In genomic region chr10:127631261-127632214, GRCm38 (mm10) we compare ENCODE assay signal across 13 mouse cellular contexts. TPM values are rescaled to one million over a fixed set of nuclear protein-coding genes. Genes with fewer than 3 reads are reported as not detected.
A peak's percentile ranks its signal among the peaks of the same experiment; 100 is the strongest.
DNase-seq lines count a peak whose midpoint lies in the region; ATAC-seq and TF ChIP-seq lines count a peak whose summit lies in the region.
"Had no signal": no experiment of that assay in that cellular context is flagged by ENCODE, and none has a peak within 500 bp of the region (broad histone marks: within the 10 kb centered on the region; RNA-seq: fewer than 3 reads in every experiment).

No protein-coding gene starts in this region.

- WGBS in liver, adult 2 months, result 84% methylated on average over 10 of the region's 10 CpGs
- 61% methylated on average over 10 of the region's 10 CpGs for WGBS in liver, embryonic 11.5 days
- 23% methylated on average over 10 of the region's 10 CpGs for WGBS in bone marrow, adult 2 months
- WGBS in midbrain, embryonic 13.5 days, result 82% methylated on average over 10 of the region's 10 CpGs
- WGBS in forebrain, embryonic 16.5 days, result 89% methylated on average over 10 of the region's 10 CpGs

- no peak for ATAC-seq in liver, embryonic 11.5 days (replicated peaks; ENCODE audit: low FRiP score)
- no peak for ATAC-seq in midbrain, embryonic 13.5 days
- ATAC-seq in megakaryocyte-erythroid progenitor cell, adult 5-6 weeks (replicated peaks; ENCODE audit: low FRiP score, low TSS enrichment, poor library complexity, severe bottlenecking), result no peak
- ATAC-seq in forebrain, embryonic 16.5 days, result no peak

- H3K4me3 ChIP-seq in liver, adult 2 months (ENCODE audit: insufficient read depth, low read depth, low read length), result no peak overlapping the region
- H3K4me3 ChIP-seq in liver, embryonic 11.5 days (ENCODE audit: low read depth, low read length), result no peak overlapping the region
- H3K4me3 ChIP-seq in bone marrow, adult 2 months (replicated peaks; ENCODE audit: control insufficient read depth, low read depth, low read length), result no peak overlapping the region
- H3K4me3 ChIP-seq in midbrain, embryonic 13.5 days (replicated peaks), result no peak overlapping the region
- no peak overlapping the region for H3K4me3 ChIP-seq in forebrain, embryonic 16.5 days (replicated peaks; ENCODE audit: low read length)
- H3K4me3 ChIP-seq: hindbrain, embryonic 15.5 days; neural tube, embryonic 15.5 days had no signal

- peaks cover 19% of the 10 kb centered on the region for H3K4me1 ChIP-seq in liver, adult 2 months (ENCODE audit: control insufficient read depth, insufficient read depth, low read length)
- no peaks in the 10 kb centered on the region for H3K4me1 ChIP-seq in liver, embryonic 11.5 days (replicated peaks; ENCODE audit: control insufficient read depth, insufficient read depth, low read length)
- peaks cover 11% of the 10 kb centered on the region for H3K4me1 ChIP-seq in bone marrow, adult 2 months (ENCODE audit: control insufficient read depth, insufficient read depth, low read length)
- H3K4me1 ChIP-seq in midbrain, embryonic 13.5 days (replicated peaks), result no peaks in the 10 kb centered on the region
- H3K4me1 ChIP-seq in forebrain, embryonic 16.5 days (replicated peaks; ENCODE audit: control insufficient read depth, insufficient read depth, low read length), result no peaks in the 10 kb centered on the region
- H3K4me1 ChIP-seq: hindbrain, embryonic 15.5 days; neural tube, embryonic 15.5 days had no signal

- peak overlapping the region; percentile 47 for H3K27ac ChIP-seq in liver, adult 2 months (replicated peaks; ENCODE audit: insufficient read depth, low read depth, low read length)
- H3K27ac ChIP-seq in liver, embryonic 11.5 days (ENCODE audit: low read depth, low read length), result no peak overlapping the region
- peak overlapping the region; percentile 85 for H3K27ac ChIP-seq in bone marrow, adult 2 months (ENCODE audit: control insufficient read depth, insufficient read depth, low read depth, low read length, poor library complexity)
- no peak overlapping the region for H3K27ac ChIP-seq in midbrain, embryonic 13.5 days
- no peak overlapping the region for H3K27ac ChIP-seq in forebrain, embryonic 16.5 days (ENCODE audit: low read length)
- H3K27ac ChIP-seq: hindbrain, embryonic 15.5 days; neural tube, embryonic 15.5 days had no signal

- no peak for TF ChIP-seq POLR2A in liver, adult 2 months (IDR thresholded peaks at IDR 0.05; ENCODE audit: extremely low read depth, insufficient read depth, low read length)
- no peak for TF ChIP-seq POLR2A in bone marrow, adult 2 months (IDR thresholded peaks at IDR 0.05; ENCODE audit: borderline replicate concordance, control insufficient read depth, low read depth, low read length)

- peak; percentile 37 for DNase-seq in liver, adult 2 months (ENCODE audit: extremely low read depth, low read depth, low spot score)
- no peak for DNase-seq in liver, embryonic 11.5 days (ENCODE audit: low spot score)
- peak; percentile 74 to 77 for DNase-seq in heart, adult 9 months (ENCODE audit: low spot score in 2 of 2)
- DNase-seq in monocyte, adult 2 months (ENCODE audit: low read depth in 1 of 2, low spot score in 2 of 2), result peak; percentile 81 to 82
- DNase-seq: cerebellum, postnatal 36 days; kidney, postnatal 4 days; thymus, postnatal 25 days had no signal

- peaks cover 4% of the 10 kb centered on the region for H3K9me3 ChIP-seq in liver, embryonic 11.5 days (ENCODE audit: control insufficient read depth, low read length)
- no peaks in the 10 kb centered on the region for H3K9me3 ChIP-seq in midbrain, embryonic 13.5 days
- no peaks in the 10 kb centered on the region for H3K9me3 ChIP-seq in forebrain, embryonic 16.5 days (ENCODE audit: control insufficient read depth, low read length)
- H3K9me3 ChIP-seq: hindbrain, embryonic 15.5 days; neural tube, embryonic 15.5 days had no signal

- H3K27me3 ChIP-seq in liver, adult 2 months (ENCODE audit: control insufficient read depth, insufficient read depth, low read length), result no peaks in the 10 kb centered on the region
- H3K27me3 ChIP-seq in liver, embryonic 11.5 days (replicated peaks; ENCODE audit: control insufficient read depth, insufficient read depth, low read length), result no peaks in the 10 kb centered on the region
- H3K27me3 ChIP-seq in midbrain, embryonic 13.5 days, result no peaks in the 10 kb centered on the region
- H3K27me3 ChIP-seq in forebrain, embryonic 16.5 days (replicated peaks; ENCODE audit: control insufficient read depth, insufficient read depth, low read length), result no peaks in the 10 kb centered on the region
- H3K27me3 ChIP-seq: hindbrain, embryonic 15.5 days; neural tube, embryonic 15.5 days had no signal

- no peaks in the 10 kb centered on the region for H3K36me3 ChIP-seq in liver, adult 2 months (ENCODE audit: control insufficient read depth, insufficient read depth, low read length)
- H3K36me3 ChIP-seq in liver, embryonic 11.5 days (ENCODE audit: control insufficient read depth, insufficient read depth, low read length), result no peaks in the 10 kb centered on the region
- no peaks in the 10 kb centered on the region for H3K36me3 ChIP-seq in midbrain, embryonic 13.5 days
- H3K36me3 ChIP-seq in forebrain, embryonic 16.5 days (ENCODE audit: control insufficient read depth, insufficient read depth), result no peaks in the 10 kb centered on the region
- H3K36me3 ChIP-seq: hindbrain, embryonic 15.5 days; neural tube, embryonic 15.5 days had no signal

- no peak overlapping the region for H3K9ac ChIP-seq in liver, adult 2 months (ENCODE audit: low read depth, low read length)
- H3K9ac ChIP-seq in liver, embryonic 11.5 days (ENCODE audit: low read depth, low read length), result no peak overlapping the region
- no peak overlapping the region for H3K9ac ChIP-seq in midbrain, embryonic 13.5 days (replicated peaks)
- no peak overlapping the region for H3K9ac ChIP-seq in forebrain, embryonic 16.5 days (replicated peaks; ENCODE audit: low read depth, low read length)
- H3K9ac ChIP-seq: hindbrain, embryonic 15.5 days; neural tube, embryonic 15.5 days had no signal

- H3K79me2 ChIP-seq in liver, adult 2 months (ENCODE audit: control insufficient read depth, insufficient read depth, low read length), result no peaks in the 10 kb centered on the region

- no peak overlapping the region for H3K4me2 ChIP-seq in liver, embryonic 11.5 days
- no peak overlapping the region for H3K4me2 ChIP-seq in midbrain, embryonic 13.5 days (replicated peaks)
- H3K4me2 ChIP-seq in forebrain, embryonic 16.5 days (ENCODE audit: low read length), result no peak overlapping the region
- H3K4me2 ChIP-seq: hindbrain, embryonic 15.5 days; neural tube, embryonic 15.5 days had no signal

- TF ChIP-seq CTCF in liver, adult 2 months (IDR thresholded peaks at IDR 0.05; ENCODE audit: low read depth, low read length), result no peak
- TF ChIP-seq CTCF in bone marrow, adult 2 months (IDR thresholded peaks at IDR 0.05; ENCODE audit: control insufficient read depth, insufficient read depth, low read length), result no peak

RNA-seq across cellular contexts. Expression of gene Lrp1, which starts 10.6 kb away (rescaled TPM):
- total RNA-seq in liver, adult 2 months (2014; rRNA removed), result 193 and 278 TPM in 2 replicates
- polyA plus RNA-seq in liver, adult 2 months (2012; rRNA removed), result 354 and 373 TPM in 2 replicates
- polyA plus RNA-seq in liver, embryonic 11.5 days (2014; fragmentation: Nextera tagmentation; extraction: Ambion mirVana), result 35.7 and 36.8 TPM in 2 replicates
- 23.5 and 48.3 TPM in 2 replicates for polyA plus RNA-seq in bone marrow, adult 2 months (2011; ENCODE audit: insufficient read depth, insufficient read length, low replicate concordance, missing spikeins)
- 98.2 and 99.4 TPM in 2 replicates for polyA plus RNA-seq in midbrain, embryonic 13.5 days (2015; fragmentation: Nextera tagmentation; extraction: Ambion mirVana)
- total RNA-seq in megakaryocyte-erythroid progenitor cell, adult 5-6 weeks (2014; fragmentation: Nextera tagmentation), result 0.26 TPM in 1 of 2 replicates, not detected in the other
- 0.04 TPM in 1 of 2 replicates, not detected in the other for total RNA-seq in megakaryocyte-erythroid progenitor cell, adult 5-6 weeks (2017)
- polyA plus RNA-seq in forebrain, embryonic 16.5 days (2015; fragmentation: Nextera tagmentation; extraction: Ambion mirVana), result 114 and 117 TPM in 2 replicates

RNA-seq across cellular contexts. Expression of gene Stat6, which starts 11.2 kb away (rescaled TPM):
- total RNA-seq in liver, adult 2 months (2014; rRNA removed), result 27.7 and 29.1 TPM in 2 replicates
- 29.4 and 44.7 TPM in 2 replicates for polyA plus RNA-seq in liver, adult 2 months (2012; rRNA removed)
- 28.7 TPM in 2 replicates for polyA plus RNA-seq in liver, embryonic 11.5 days (2014; fragmentation: Nextera tagmentation; extraction: Ambion mirVana)
- polyA plus RNA-seq in bone marrow, adult 2 months (2011; ENCODE audit: insufficient read depth, insufficient read length, low replicate concordance, missing spikeins), result 31.6 and 60.1 TPM in 2 replicates
- polyA plus RNA-seq in midbrain, embryonic 13.5 days (2015; fragmentation: Nextera tagmentation; extraction: Ambion mirVana), result 3.8 and 4.3 TPM in 2 replicates
- total RNA-seq in megakaryocyte-erythroid progenitor cell, adult 5-6 weeks (2014; fragmentation: Nextera tagmentation), result 51.7 and 57.9 TPM in 2 replicates
- total RNA-seq in megakaryocyte-erythroid progenitor cell, adult 5-6 weeks (2017), result 32.2 and 35.3 TPM in 2 replicates
- polyA plus RNA-seq in forebrain, embryonic 16.5 days (2015; fragmentation: Nextera tagmentation; extraction: Ambion mirVana), result 4.3 and 5.1 TPM in 2 replicates

RNA-seq across cellular contexts. Expression of gene Nemp1, which starts 35.2 kb away (rescaled TPM):
- total RNA-seq in liver, adult 2 months (2014; rRNA removed), result 5.5 and 6.3 TPM in 2 replicates
- 2.0 and 2.7 TPM in 2 replicates for polyA plus RNA-seq in liver, adult 2 months (2012; rRNA removed)
- 10.5 and 11.2 TPM in 2 replicates for polyA plus RNA-seq in liver, embryonic 11.5 days (2014; fragmentation: Nextera tagmentation; extraction: Ambion mirVana)
- polyA plus RNA-seq in bone marrow, adult 2 months (2011; ENCODE audit: insufficient read depth, insufficient read length, low replicate concordance, missing spikeins), result 6.7 and 7.3 TPM in 2 replicates
- 4.6 and 4.8 TPM in 2 replicates for polyA plus RNA-seq in midbrain, embryonic 13.5 days (2015; fragmentation: Nextera tagmentation; extraction: Ambion mirVana)
- total RNA-seq in megakaryocyte-erythroid progenitor cell, adult 5-6 weeks (2014; fragmentation: Nextera tagmentation), result 19.4 and 22.7 TPM in 2 replicates
- total RNA-seq in megakaryocyte-erythroid progenitor cell, adult 5-6 weeks (2017), result 17.6 and 35.2 TPM in 2 replicates
- 5.7 and 7.0 TPM in 2 replicates for polyA plus RNA-seq in forebrain, embryonic 16.5 days (2015; fragmentation: Nextera tagmentation; extraction: Ambion mirVana)

RNA-seq across cellular contexts. Expression of gene Nab2, which starts 36.8 kb away (rescaled TPM):
- 8.9 and 13.4 TPM in 2 replicates for total RNA-seq in liver, adult 2 months (2014; rRNA removed)
- 16.0 and 16.6 TPM in 2 replicates for polyA plus RNA-seq in liver, adult 2 months (2012; rRNA removed)
- 5.7 and 5.8 TPM in 2 replicates for polyA plus RNA-seq in liver, embryonic 11.5 days (2014; fragmentation: Nextera tagmentation; extraction: Ambion mirVana)
- polyA plus RNA-seq in bone marrow, adult 2 months (2011; ENCODE audit: insufficient read depth, insufficient read length, low replicate concordance, missing spikeins), result 3.3 and 4.0 TPM in 2 replicates
- polyA plus RNA-seq in midbrain, embryonic 13.5 days (2015; fragmentation: Nextera tagmentation; extraction: Ambion mirVana), result 1.2 and 1.8 TPM in 2 replicates
- 0.99 TPM in 1 of 2 replicates, not detected in the other for total RNA-seq in megakaryocyte-erythroid progenitor cell, adult 5-6 weeks (2014; fragmentation: Nextera tagmentation)
- total RNA-seq in megakaryocyte-erythroid progenitor cell, adult 5-6 weeks (2017), result 1.1 and 2.2 TPM in 2 replicates
- 3.9 and 4.5 TPM in 2 replicates for polyA plus RNA-seq in forebrain, embryonic 16.5 days (2015; fragmentation: Nextera tagmentation; extraction: Ambion mirVana)

Comparison
In these comparisons a context has a peak if more than half of its experiments do, and no peak if none do; other contexts are left out.
1. H3K27ac ChIP-seq: peak in liver, adult 2 months (single experiment) and bone marrow, adult 2 months (single experiment); none in liver, embryonic 11.5 days (single experiment), midbrain, embryonic 13.5 days (single experiment) and forebrain, embryonic 16.5 days (single experiment).